Mouse (Mus musculus) T-cell, adult 2 months (primary cell): ENCODE measurements around the gene Ubr1.

Experiments used
- DNase-seq: peaks from one replicate; pipeline ENCODE4 v3.0.0; 2022; ENCODE audit warnings: low spot score

The Ubr1 gene

GRCm38 (mm10) chr2:120853151-120853550, 117.4 kb downstream of the Ubr1 start:
- peak; percentile 16 for DNase-seq

DNA sequence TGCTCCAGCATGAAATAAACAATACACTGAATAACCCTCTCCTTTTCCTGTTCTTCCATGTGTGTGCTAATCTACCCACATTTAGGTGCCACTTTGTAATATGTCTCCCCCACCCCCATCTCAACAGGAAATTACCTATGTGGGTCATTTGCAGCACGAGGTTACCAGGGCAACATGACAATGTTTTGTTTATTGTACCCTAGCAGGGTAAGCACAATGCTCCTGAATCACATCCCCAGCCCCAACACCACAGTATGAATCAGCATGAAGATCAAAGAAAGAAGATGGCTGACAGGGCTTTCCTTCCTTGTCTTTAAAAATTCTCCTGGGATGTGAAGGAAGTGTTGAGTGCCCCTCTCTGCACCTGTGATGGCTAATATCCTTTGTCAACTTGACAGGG, 117.9 kb downstream of the Ubr1 start:
- peak; percentile 59 for DNase-seq

DNA sequence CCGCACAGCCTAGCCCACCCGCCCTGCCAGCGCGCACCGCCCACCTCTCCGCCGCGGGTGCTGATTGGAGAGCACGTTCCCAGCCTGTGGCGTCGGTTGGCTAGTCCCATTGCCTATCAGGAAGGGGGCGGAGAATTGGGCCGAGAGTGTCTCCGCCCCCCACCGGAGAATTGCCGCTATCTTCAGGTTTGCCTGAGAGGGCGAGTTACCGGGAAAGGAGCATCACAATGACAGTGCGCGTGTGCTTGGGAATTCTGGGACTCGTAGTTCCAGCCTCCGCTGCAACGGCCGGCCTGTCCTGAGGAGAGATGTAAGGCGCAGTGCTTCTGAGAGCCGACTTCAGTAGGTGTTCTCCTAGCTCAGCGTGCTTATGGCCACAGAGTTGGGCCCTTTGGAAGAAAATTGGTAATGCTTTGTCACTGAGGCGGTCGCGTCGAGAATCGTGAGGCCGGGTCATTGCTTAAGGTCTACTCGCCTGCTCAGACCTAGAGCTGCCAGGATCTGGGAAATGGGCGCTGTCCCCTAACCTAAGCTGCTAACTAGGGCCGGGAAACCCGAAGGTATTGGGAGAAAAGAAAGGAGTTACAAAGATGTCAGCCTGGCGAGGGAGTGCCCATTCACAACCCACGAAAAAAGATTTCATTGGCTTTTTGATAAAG, 120.0 kb downstream of the Ubr1 start, which contains the start of gene Ttbk2:
Ttbk2 (minus strand) TSS at position 181 of the 659 bp plus-strand sequence.
- DNase-seq, result peak; percentile 91

DNA sequence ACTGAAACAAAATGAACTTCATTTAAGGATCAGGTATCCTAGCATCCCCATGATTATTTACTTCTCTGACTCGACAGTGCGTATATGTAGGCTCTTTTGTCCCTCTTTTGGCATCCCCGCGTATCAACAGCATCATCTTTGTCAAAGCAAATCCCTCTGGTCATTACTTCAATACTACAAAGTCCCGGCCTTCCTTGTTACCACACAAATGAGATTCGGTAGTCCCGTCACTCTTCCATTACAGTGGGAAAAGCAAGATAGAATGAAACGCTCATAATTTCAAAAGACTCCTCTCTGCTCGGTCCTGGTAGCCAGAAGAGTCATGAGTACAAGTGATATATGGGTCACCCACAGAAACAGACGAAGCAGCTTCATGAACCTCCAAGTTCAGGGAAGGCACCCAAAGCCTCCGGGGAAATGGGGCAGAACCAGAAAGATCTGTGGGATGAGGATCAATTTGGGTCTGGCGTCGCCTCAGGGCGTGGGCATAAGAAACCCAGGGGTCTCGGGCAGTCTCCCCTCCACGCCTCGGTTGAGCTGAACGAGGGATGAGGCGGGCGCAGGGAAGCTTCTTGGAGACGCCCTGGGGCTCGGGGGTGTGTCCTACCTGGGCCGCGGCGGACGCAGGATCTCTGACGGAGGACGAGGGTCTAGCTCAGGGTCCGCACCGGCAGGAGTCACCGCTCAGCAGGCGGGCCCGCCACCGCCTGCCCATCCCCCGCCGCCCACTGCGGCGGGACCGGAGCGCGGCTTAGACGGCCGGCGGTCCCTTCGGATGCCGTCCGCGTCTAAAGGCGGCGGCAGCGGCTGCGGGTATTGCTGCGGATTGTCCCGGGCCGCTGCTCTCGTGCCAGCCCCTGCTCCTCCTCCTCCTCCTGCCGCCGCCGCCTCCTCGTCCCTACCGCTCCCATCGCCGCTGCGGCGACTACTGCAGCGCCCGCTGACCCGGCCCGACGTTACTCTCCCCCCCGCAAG, 120.8 kb downstream of the Ubr1 start, which contains the start of gene Cdan1:
Cdan1 (minus strand) TSS at position 680 of the 975 bp plus-strand sequence.
- DNase-seq, result no peak

DNA sequence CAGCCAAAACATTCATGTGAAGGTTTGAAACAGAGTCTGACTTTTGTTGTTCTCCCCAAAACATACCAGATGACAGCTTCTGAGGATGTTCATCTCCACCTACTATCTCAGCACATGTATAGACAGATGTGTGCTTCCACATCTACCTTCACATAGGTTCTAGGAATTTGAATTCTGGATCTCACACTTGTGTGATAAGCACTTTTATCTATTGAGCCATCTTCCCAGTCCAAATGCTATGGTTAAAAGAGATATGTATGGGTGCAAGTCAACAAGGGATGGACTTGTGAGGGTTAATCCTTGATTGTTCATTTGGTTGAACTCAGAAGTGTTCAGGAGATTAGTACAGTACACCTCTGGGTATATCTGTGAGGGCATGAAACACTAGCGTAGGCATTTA, 125.2 kb downstream of the Ubr1 start:
- no peak for DNase-seq

DNA sequence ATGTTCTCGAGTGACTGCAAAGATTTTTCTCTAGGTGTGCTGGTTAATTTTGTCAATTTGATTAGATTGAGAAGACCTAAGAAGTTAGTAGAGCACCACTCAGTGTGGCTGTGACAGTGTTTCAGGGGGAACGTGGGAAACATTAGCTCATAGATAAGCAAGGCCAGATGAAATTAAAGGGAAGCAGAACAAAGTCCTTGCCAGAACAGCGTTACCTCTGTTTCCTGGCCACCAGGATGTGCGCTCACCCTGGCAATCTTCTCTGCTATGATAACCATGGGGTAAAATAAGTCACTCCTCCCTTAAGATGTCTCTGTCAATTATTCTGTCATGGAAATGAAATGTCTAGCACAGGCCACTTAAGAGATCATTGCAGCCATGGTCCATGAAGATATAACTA, 126.5 kb downstream of the Ubr1 start:
- no peak for DNase-seq

DNA sequence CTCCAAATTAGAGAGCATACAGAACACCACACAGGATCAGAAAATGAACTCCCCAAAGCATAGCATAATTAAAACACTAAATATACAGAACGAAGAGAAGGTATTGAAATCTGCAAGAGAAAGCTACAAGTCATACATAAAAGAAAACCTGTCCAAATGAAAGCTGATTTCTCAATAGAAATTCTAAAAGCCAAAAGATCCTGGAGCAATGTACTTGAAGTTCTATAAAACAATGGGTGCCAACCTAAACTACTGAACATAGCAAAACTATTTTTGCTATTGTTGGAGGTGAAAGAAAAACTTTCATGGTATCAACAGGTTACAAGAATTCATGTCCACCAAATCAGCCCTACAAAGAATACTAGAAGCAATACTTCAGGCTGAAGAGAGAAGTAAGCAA, 129.3 kb downstream of the Ubr1 start:
- no peak for DNase-seq

- no peak for DNase-seq
Measured at GRCm38 (mm10) chr2:120835167-120835566, 135.3 kb downstream of the Ubr1 start.

DNA sequence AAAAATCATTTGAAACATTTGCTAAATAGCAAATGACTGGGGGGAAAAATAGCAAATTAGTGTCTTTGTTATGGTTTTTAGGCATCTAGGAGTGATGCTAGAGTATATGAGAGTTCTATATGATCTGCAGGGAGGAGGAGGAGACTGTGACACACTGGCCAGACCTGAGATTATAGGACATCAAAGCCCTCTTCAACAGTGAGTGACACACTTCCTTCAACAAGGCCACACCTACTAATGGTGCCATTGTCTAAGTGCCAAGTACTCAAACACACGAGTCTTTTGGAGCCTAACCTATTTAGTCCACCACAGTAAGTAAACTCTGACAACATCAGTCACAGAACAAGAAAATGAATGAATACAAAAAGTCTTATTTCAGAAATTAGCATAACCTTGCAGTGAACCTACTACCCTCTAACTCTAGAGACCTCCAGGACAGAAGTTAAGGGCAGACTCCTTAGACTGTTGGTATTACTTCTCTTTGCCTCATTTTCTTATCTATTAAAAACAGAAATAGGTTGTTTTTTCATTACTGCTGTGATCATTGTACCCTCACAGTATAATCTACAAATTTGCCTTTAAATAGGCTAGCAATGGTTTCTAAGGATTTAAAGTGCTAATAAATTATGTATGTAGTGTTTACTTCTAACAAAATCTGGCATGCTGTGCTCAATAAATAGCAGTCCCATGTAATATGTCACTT, 143.4 kb downstream of the Ubr1 start:
- DNase-seq, result no peak
